Mouse (Mus musculus) C2C12 (cell line): ENCODE results near the gene Spop. TPM values are rescaled to one million over a fixed set of nuclear protein-coding genes. Genes with fewer than 3 reads are reported as not detected.

ENCODE experiments used
- H3K27me3 ChIP-seq: one replicate; pipeline ENCODE4 v1.6.1; 2011; ENCODE audit not compliant: control insufficient read depth, insufficient read depth, insufficient read length
- H3K36me3 ChIP-seq: one replicate; pipeline ENCODE4 v1.6.1; 2011; ENCODE audit not compliant: control insufficient read depth, insufficient read depth
- H3K4me3 ChIP-seq: one replicate; pipeline ENCODE4 v1.5.1; 2011; ENCODE audit warnings: mild to moderate bottlenecking, control low read depth; ENCODE audit not compliant: poor library complexity, insufficient read depth, severe bottlenecking
- H3K79me2 ChIP-seq: one replicate; pipeline ENCODE4 v1.6.1; 2011; ENCODE audit not compliant: control insufficient read depth, insufficient read depth
- H3K79me3 ChIP-seq: one replicate; pipeline ENCODE4 v1.6.1; 2011; ENCODE audit warnings: low read depth, control low read depth
- H3ac ChIP-seq: one replicate; pipeline ENCODE3; 2011; ENCODE audit warnings: low read depth; ENCODE audit not compliant: control insufficient read depth, insufficient read length
- CEBPB ChIP-seq: IDR thresholded peaks from one replicate; pipeline ENCODE4 v1.6.1; 2011; ENCODE audit warnings: low read depth, mild to moderate bottlenecking, control low read depth, moderate library complexity
- CTCF ChIP-seq: IDR thresholded peaks from one replicate; pipeline ENCODE4 v1.5.1; 2011; ENCODE audit not compliant: control insufficient read depth, insufficient read depth, insufficient read length
- FOSL1 ChIP-seq: IDR thresholded peaks from one replicate; pipeline ENCODE4 v1.8.0; 2011; ENCODE audit warnings: mild to moderate bottlenecking, low read length; ENCODE audit not compliant: poor library complexity, insufficient read depth, severe bottlenecking
- MAX ChIP-seq: IDR thresholded peaks from one replicate; pipeline ENCODE4 v1.6.1; 2011; ENCODE audit warnings: mild to moderate bottlenecking, control low read depth
- MYOD1 ChIP-seq: IDR thresholded peaks from one replicate; pipeline ENCODE4 v1.6.1; 2011; ENCODE audit warnings: low read depth; ENCODE audit not compliant: control insufficient read depth, insufficient read length
- MYOG ChIP-seq: IDR thresholded peaks from one replicate; pipeline ENCODE4 v1.6.1; 2011; ENCODE audit not compliant: control insufficient read depth, insufficient read length; ENCODE audit errors: extremely low read depth
- USF1 ChIP-seq: IDR thresholded peaks from one replicate; pipeline ENCODE4 v1.6.1; 2011; ENCODE audit warnings: low read depth, mild to moderate bottlenecking, control low read depth, moderate library complexity
- polyA plus RNA-seq: library from polyadenylated mRNA; unstranded; fragments of >200 nt; fragmentation: generic; extraction: Trizol; gene quantifications from one replicate; pipeline ENCODE4 v1.2.1, GENCODE M21; 2012; ENCODE audit warnings: missing spikeins

Gene Spop
- polyA plus RNA-seq, 1 experiment: 59.0 TPM

DNA sequence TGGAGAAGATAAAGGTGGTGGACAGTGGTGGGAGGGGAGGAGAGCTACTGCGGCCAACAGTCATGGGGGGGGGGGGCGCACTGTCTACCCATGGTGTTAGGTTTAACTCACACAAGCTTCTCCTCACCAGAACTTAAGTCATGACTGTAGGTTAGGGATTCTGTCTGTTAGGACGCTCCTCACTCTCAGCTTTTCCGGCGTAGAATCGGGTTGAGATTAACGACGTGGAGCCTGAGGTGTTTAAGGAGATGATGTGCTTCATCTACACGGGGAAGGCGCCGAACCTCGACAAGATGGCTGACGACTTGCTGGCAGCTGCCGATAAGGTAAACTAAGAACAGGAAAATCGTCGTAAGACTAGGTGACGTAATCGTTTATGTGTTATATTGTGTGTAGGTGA, 71.8 kb downstream of the Spop start:
- H3K36me3 ChIP-seq: peaks cover 80% of the 10 kb centered on the region

GRCm38 (mm10) chr11:95487237-95487636, 73.4 kb downstream of the Spop start:
- H3K79me3 ChIP-seq: no peaks in the 10 kb centered on the region
- H3K27me3 ChIP-seq: no peaks in the 10 kb centered on the region
- H3K79me2 ChIP-seq: peaks cover 4% of the 10 kb centered on the region
- no peak overlapping the region for H3ac ChIP-seq
- peaks cover 86% of the 10 kb centered on the region for H3K36me3 ChIP-seq
- TF ChIP-seq MYOG (no peak), FOSL1 (no peak), MYOD1 (no peak), CTCF (no peak), CEBPB (no peak), MAX (no peak), USF1 (no peak)
- H3K4me3 ChIP-seq: no peak overlapping the region

More for the DNA sequence above, 71.8 kb downstream of the Spop start:
- H3K4me3 ChIP-seq: no peak overlapping the region
- no peak for TF ChIP-seq FOSL1
- no peak for TF ChIP-seq MAX
- no peak for TF ChIP-seq MYOG
- no peak for TF ChIP-seq USF1
- no peak for TF ChIP-seq CEBPB
- no peak for TF ChIP-seq CTCF
- TF ChIP-seq MYOD1: no peak
- no peaks in the 10 kb centered on the region for H3K79me3 ChIP-seq
- no peaks in the 10 kb centered on the region for H3K27me3 ChIP-seq
- H3ac ChIP-seq: no peak overlapping the region
- H3K79me2 ChIP-seq: peaks cover 10% of the 10 kb centered on the region

- peaks cover 92% of the 10 kb centered on the region for H3K36me3 ChIP-seq
Observed at GRCm38 (mm10) chr11:95490104-95490503, 76.2 kb downstream of the Spop start.

DNA sequence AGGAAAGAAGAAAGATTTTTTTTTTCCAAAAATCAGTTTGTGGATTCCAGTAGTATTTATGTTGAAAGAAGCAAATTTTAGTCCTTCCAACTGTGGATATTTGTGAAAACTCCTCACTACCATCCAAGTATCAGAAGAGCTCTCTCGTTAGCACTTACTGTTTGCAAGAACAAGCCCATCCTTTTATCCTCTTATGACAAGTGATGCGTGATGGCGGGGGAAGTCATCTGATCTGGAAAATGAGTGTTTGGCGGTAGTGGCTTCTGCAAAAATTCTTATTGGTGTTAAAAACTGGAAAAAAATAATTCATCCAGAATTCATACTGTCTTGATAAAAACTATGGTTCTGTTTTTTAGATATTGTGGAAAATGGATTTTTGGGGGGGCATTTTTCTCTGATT, 78.4 kb downstream of the Spop start:
- Histone ChIP-seq H3K79me2 (no peaks in the 10 kb centered on the region), H3K4me3 (no peak overlapping the region), H3K79me3 (no peaks in the 10 kb centered on the region), H3K36me3 (peaks cover 80% of the 10 kb centered on the region), H3K27me3 (no peaks in the 10 kb centered on the region), H3ac (no peak overlapping the region)
- TF ChIP-seq FOSL1 (no peak), CEBPB (no peak), MYOD1 (no peak), USF1 (no peak), MYOG (no peak), MAX (no peak), CTCF (no peak)

More at GRCm38 (mm10) chr11:95490104-95490503, 76.2 kb downstream of the Spop start:
- no peak overlapping the region for H3K4me3 ChIP-seq
- no peaks in the 10 kb centered on the region for H3K79me2 ChIP-seq
- H3K27me3 ChIP-seq: no peaks in the 10 kb centered on the region
- no peak overlapping the region for H3ac ChIP-seq
- no peaks in the 10 kb centered on the region for H3K79me3 ChIP-seq
- TF ChIP-seq MYOD1 (no peak), MAX (no peak), CTCF (no peak), CEBPB (no peak), USF1 (no peak)

DNA sequence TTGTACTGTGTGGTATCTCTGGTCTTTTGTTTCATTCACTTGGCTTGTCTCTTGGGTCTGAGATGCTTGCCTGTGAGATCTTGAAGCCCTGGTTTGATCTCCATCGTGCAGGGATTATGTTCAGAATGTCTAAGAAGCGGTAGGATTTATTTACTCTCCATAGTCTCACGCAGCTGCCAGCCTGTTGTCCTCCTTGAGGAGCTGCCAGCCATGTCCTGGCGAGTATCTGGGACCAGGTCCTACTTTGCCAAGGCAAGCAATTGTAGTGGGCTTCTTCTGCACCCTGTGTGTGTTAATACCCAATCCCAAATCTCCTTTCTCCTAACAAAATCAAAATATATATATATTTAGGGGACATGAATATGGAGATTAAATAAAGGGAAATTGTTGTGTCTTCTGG, 79.1 kb downstream of the Spop start:
- Histone ChIP-seq H3K36me3 (peaks cover 75% of the 10 kb centered on the region), H3K27me3 (no peaks in the 10 kb centered on the region), H3K79me2 (no peaks in the 10 kb centered on the region), H3ac (no peak overlapping the region), H3K79me3 (no peaks in the 10 kb centered on the region), H3K4me3 (no peak overlapping the region)
- TF ChIP-seq FOSL1 (no peak), MYOG (no peak), CTCF (no peak), USF1 (no peak), MAX (no peak), MYOD1 (no peak), CEBPB (no peak)

DNA sequence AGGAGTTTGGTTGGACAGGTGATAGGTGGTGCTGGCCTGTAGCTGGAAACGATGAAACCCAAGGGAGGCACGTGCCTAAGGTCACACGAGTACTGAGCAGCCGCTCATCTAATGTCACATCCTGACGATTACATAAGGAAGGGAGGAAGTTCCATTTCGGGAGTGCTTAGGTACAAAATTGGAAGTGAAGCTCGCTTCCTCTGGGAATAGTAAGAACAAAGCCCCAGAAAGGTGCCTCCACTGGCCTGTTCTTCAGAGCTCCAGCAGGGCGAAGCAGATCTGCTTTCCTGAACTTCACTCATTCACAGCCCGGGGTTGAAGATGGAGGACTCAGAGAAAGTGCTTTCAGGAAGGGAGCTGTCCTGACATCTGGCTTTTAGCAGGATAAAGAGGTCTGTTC, 80.1 kb downstream of the Spop start:
- H3K27me3 ChIP-seq: no peaks in the 10 kb centered on the region
- H3K36me3 ChIP-seq: peaks cover 66% of the 10 kb centered on the region
- no peak overlapping the region for H3K4me3 ChIP-seq
- H3K79me3 ChIP-seq: no peaks in the 10 kb centered on the region
- no peaks in the 10 kb centered on the region for H3K79me2 ChIP-seq
- no peak for TF ChIP-seq MYOG
- no peak for TF ChIP-seq CEBPB
- no peak for TF ChIP-seq MAX
- no peak for TF ChIP-seq FOSL1
- TF ChIP-seq USF1: no peak
- no peak for TF ChIP-seq CTCF
- no peak for TF ChIP-seq MYOD1
- H3ac ChIP-seq: no peak overlapping the region
